Mouse (Mus musculus) layer of hippocampus, postnatal 10 days (tissue): ENCODE data around the gene Rrm1. TPM values are rescaled to one million over a fixed set of nuclear protein-coding genes. Genes with fewer than 3 reads are reported as not detected.
A peak's percentile ranks its signal among the peaks of the same experiment; 100 is the strongest.

Experiments
- DNase-seq, 2 experiments: peaks; one replicate each; pipeline ENCODE4 v3.0.0; 2021; ENCODE audit warnings: low spot score in 2 of 2
- total RNA-seq, 2 experiments: library from RNA; stranded (reverse); gene quantifications; 2 replicates each; pipeline ENCODE4 v1.2.3; 2021

Rrm1 gene
- total RNA-seq, 2 experiments from 2014 or later: 15.6 to 18.8 TPM

DNA sequence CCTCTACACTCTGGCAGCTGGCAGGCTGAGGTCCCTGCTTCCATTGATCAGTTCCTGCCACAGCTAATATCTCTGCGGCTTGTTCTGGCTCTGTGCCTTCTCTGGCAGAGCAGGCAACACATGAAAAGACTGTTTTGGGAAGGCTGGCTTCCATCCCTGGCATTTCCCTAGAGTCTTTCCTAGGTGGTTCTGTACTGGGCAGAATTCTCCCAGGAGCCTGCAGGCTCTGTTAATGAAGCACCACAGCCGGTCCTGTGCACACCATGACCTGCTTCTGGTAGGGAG, 75.5 kb downstream of the Rrm1 start:
- DNase-seq: peak; percentile 46 to 67

Other genes with a start within 250 kb of the Rrm1 start
- 10 to 100 TPM; 33.3 to 34.0 TPM for gene Nup98, start 231.5 kb upstream of the Rrm1 start, total RNA-seq
- gene Pgap2, start 231.5 kb upstream of the Rrm1 start, total RNA-seq: 10 to 100 TPM; 29.9 to 34.3 TPM
- gene Rhog, start 185.6 kb upstream of the Rrm1 start, total RNA-seq: 10 to 100 TPM; 15.8 to 16.3 TPM
- gene Stim1, start 173.9 kb upstream of the Rrm1 start, total RNA-seq: 10 to 100 TPM; 56.7 to 66.1 TPM
- gene Olfr543, start 40.0 kb downstream of the Rrm1 start, total RNA-seq: not detected
- gene Olfr544, start 46.6 kb downstream of the Rrm1 start, total RNA-seq: not detected
- not detected for gene Olfr545, start 57.9 kb downstream of the Rrm1 start, total RNA-seq
- not detected for gene Olfr547, start 93.1 kb downstream of the Rrm1 start, total RNA-seq
- not detected for gene Olfr548-ps1, start 99.2 kb downstream of the Rrm1 start, total RNA-seq
- gene Olfr549, start 108.2 kb downstream of the Rrm1 start, total RNA-seq: not detected
- gene Trim21, start 123.8 kb downstream of the Rrm1 start, total RNA-seq: 1 to 10 TPM; 2.4 to 3.2 TPM
- 1 to 10 TPM in 1 of 2 experiments, under 1 TPM in 1; 0.94 to 2.7 TPM for gene Olfr550, start 129.7 kb downstream of the Rrm1 start, total RNA-seq
- not detected for gene Olfr551, start 150.2 kb downstream of the Rrm1 start, total RNA-seq
- gene Olfr552, start 156.1 kb downstream of the Rrm1 start, total RNA-seq: under 1 TPM; 0.13 to 0.18 TPM
- not detected for gene Olfr553, start 176.5 kb downstream of the Rrm1 start, total RNA-seq
- gene Olfr554, start 196.7 kb downstream of the Rrm1 start, total RNA-seq: not detected
- gene Olfr555, start 217.1 kb downstream of the Rrm1 start, total RNA-seq: not detected
- gene Olfr556, start 223.2 kb downstream of the Rrm1 start, total RNA-seq: not detected
- 1 to 10 TPM; 6.2 to 7.5 TPM for gene Trim68, start 245.6 kb downstream of the Rrm1 start, total RNA-seq